Mouse (Mus musculus): ENCODE measurements around the gene Lrrc8d. TPM values are rescaled to one million over a fixed set of nuclear protein-coding genes. Genes with fewer than 3 reads are reported as not detected.
A peak's percentile ranks its signal among the peaks of the same experiment; 100 is the strongest.

The Lrrc8d gene
- polyA plus RNA-seq, 1 experiment from 2014 or later, result 8.9 TPM

- Histone ChIP-seq H3K9me3 (ENCODE audit: control insufficient read depth, low read length) (no peaks in the 10 kb centered on the region), H3K4me2 (ENCODE audit: low read depth, low read length) (no peak overlapping the region), H3K36me3 (ENCODE audit: control insufficient read depth, insufficient read depth, low read length) (no peaks in the 10 kb centered on the region), H3K27me3 (replicated peaks; ENCODE audit: control insufficient read depth, insufficient read depth, low read length) (no peaks in the 10 kb centered on the region), H3K9ac (ENCODE audit: low read depth, low read length) (no peak overlapping the region), H3K4me1 (ENCODE audit: control insufficient read depth, insufficient read depth, low read length) (peaks cover 13% of the 10 kb centered on the region), H3K4me3 (ENCODE audit: low read length) (no peak overlapping the region), H3K27ac (ENCODE audit: low read length) (0 out of 2 replicates have a peak overlapping the region, but pooled peaks have one; percentile 29)
- no peak for ATAC-seq
- WGBS, result 63% methylated on average over 5 of the region's 5 CpGs
These were observed 76.6 kb downstream of the Lrrc8d start for GRCm38 (mm10) chr5:105776368-105776767.

- Histone ChIP-seq H3K27ac (ENCODE audit: low read length) (no peak overlapping the region), H3K9ac (ENCODE audit: low read depth, low read length) (0 out of 2 replicates have a peak overlapping the region, but pooled peaks have one; percentile 35), H3K27me3 (replicated peaks; ENCODE audit: control insufficient read depth, insufficient read depth, low read length) (no peaks in the 10 kb centered on the region), H3K36me3 (ENCODE audit: control insufficient read depth, insufficient read depth, low read length) (no peaks in the 10 kb centered on the region), H3K4me1 (ENCODE audit: control insufficient read depth, insufficient read depth, low read length) (peaks cover 13% of the 10 kb centered on the region), H3K4me3 (ENCODE audit: low read length) (no peak overlapping the region), H3K4me2 (ENCODE audit: low read depth, low read length) (0 out of 2 replicates have a peak overlapping the region, but pooled peaks have one; percentile 24), H3K9me3 (ENCODE audit: control insufficient read depth, low read length) (no peaks in the 10 kb centered on the region)
- peak; percentile 63 for ATAC-seq
- 38% methylated on average over 12 of the region's 12 CpGs for WGBS
These were observed 77.3 kb downstream of the Lrrc8d start for GRCm38 (mm10) chr5:105776978-105777593.

GRCm38 (mm10) chr5:105777645-105778044 is 77.9 kb downstream of the Lrrc8d start:
- H3K4me2 ChIP-seq (ENCODE audit: low read depth, low read length), result no peak overlapping the region
- WGBS, result 39% methylated on average over 8 of the region's 8 CpGs
- 0 out of 2 replicates have a peak overlapping the region, but pooled peaks have one; percentile 35 for H3K9ac ChIP-seq (ENCODE audit: low read depth, low read length)
- H3K4me3 ChIP-seq (ENCODE audit: low read length), result no peak overlapping the region
- peak; percentile 52 for ATAC-seq
- H3K27me3 ChIP-seq (replicated peaks; ENCODE audit: control insufficient read depth, insufficient read depth, low read length), result no peaks in the 10 kb centered on the region
- H3K4me1 ChIP-seq (ENCODE audit: control insufficient read depth, insufficient read depth, low read length), result peaks cover 13% of the 10 kb centered on the region
- H3K27ac ChIP-seq (ENCODE audit: low read length), result no peak overlapping the region
- no peaks in the 10 kb centered on the region for H3K9me3 ChIP-seq (ENCODE audit: control insufficient read depth, low read length)
- H3K36me3 ChIP-seq (ENCODE audit: control insufficient read depth, insufficient read depth, low read length), result no peaks in the 10 kb centered on the region

GRCm38 (mm10) chr5:105778189-105778588 is 78.4 kb downstream of the Lrrc8d start:
- WGBS, result 63% methylated on average over 8 of the region's 8 CpGs
- Histone ChIP-seq H3K4me1 (ENCODE audit: control insufficient read depth, insufficient read depth, low read length) (peaks cover 13% of the 10 kb centered on the region), H3K9ac (ENCODE audit: low read depth, low read length) (no peak overlapping the region), H3K9me3 (ENCODE audit: control insufficient read depth, low read length) (no peaks in the 10 kb centered on the region), H3K36me3 (ENCODE audit: control insufficient read depth, insufficient read depth, low read length) (no peaks in the 10 kb centered on the region), H3K4me3 (ENCODE audit: low read length) (no peak overlapping the region), H3K27ac (ENCODE audit: low read length) (no peak overlapping the region), H3K27me3 (replicated peaks; ENCODE audit: control insufficient read depth, insufficient read depth, low read length) (no peaks in the 10 kb centered on the region), H3K4me2 (ENCODE audit: low read depth, low read length) (no peak overlapping the region)
- no peak for ATAC-seq

GRCm38 (mm10) chr5:105778723-105779122 is 79.0 kb downstream of the Lrrc8d start:
- WGBS, result 57% methylated on average over 3 of the region's 3 CpGs
- Histone ChIP-seq H3K4me2 (ENCODE audit: low read depth, low read length) (no peak overlapping the region), H3K36me3 (ENCODE audit: control insufficient read depth, insufficient read depth, low read length) (no peaks in the 10 kb centered on the region), H3K4me1 (ENCODE audit: control insufficient read depth, insufficient read depth, low read length) (peaks cover 13% of the 10 kb centered on the region), H3K27me3 (replicated peaks; ENCODE audit: control insufficient read depth, insufficient read depth, low read length) (no peaks in the 10 kb centered on the region), H3K9me3 (ENCODE audit: control insufficient read depth, low read length) (no peaks in the 10 kb centered on the region), H3K4me3 (ENCODE audit: low read length) (no peak overlapping the region), H3K27ac (ENCODE audit: low read length) (no peak overlapping the region), H3K9ac (ENCODE audit: low read depth, low read length) (no peak overlapping the region)
- no peak for ATAC-seq

GRCm38 (mm10) chr5:105779331-105779730 is 79.6 kb downstream of the Lrrc8d start:
- Histone ChIP-seq H3K27me3 (replicated peaks; ENCODE audit: control insufficient read depth, insufficient read depth, low read length) (no peaks in the 10 kb centered on the region), H3K4me3 (ENCODE audit: low read length) (no peak overlapping the region), H3K4me2 (ENCODE audit: low read depth, low read length) (no peak overlapping the region), H3K4me1 (ENCODE audit: control insufficient read depth, insufficient read depth, low read length) (peaks cover 13% of the 10 kb centered on the region), H3K9me3 (ENCODE audit: control insufficient read depth, low read length) (no peaks in the 10 kb centered on the region), H3K27ac (ENCODE audit: low read length) (no peak overlapping the region), H3K9ac (ENCODE audit: low read depth, low read length) (no peak overlapping the region), H3K36me3 (ENCODE audit: control insufficient read depth, insufficient read depth, low read length) (no peaks in the 10 kb centered on the region)
- WGBS, result 80% methylated on average over 5 of the region's 5 CpGs
- ATAC-seq, result no peak

GRCm38 (mm10) chr5:105783848-105784247 is 84.1 kb downstream of the Lrrc8d start:
- H3K27me3 ChIP-seq (replicated peaks; ENCODE audit: control insufficient read depth, insufficient read depth, low read length), result no peaks in the 10 kb centered on the region
- WGBS, result 95% methylated on average over 13 of the region's 13 CpGs
- H3K4me1 ChIP-seq (ENCODE audit: control insufficient read depth, insufficient read depth, low read length), result peaks cover 16% of the 10 kb centered on the region
- no peak for ATAC-seq
- no peak overlapping the region for H3K9ac ChIP-seq (ENCODE audit: low read depth, low read length)
- H3K9me3 ChIP-seq (ENCODE audit: control insufficient read depth, low read length), result no peaks in the 10 kb centered on the region
- H3K4me2 ChIP-seq (ENCODE audit: low read depth, low read length), result no peak overlapping the region
- no peak overlapping the region for H3K4me3 ChIP-seq (ENCODE audit: low read length)
- H3K36me3 ChIP-seq (ENCODE audit: control insufficient read depth, insufficient read depth, low read length), result no peaks in the 10 kb centered on the region
- H3K27ac ChIP-seq (ENCODE audit: low read length), result no peak overlapping the region

GRCm38 (mm10) chr5:105784724-105785123 is 85.0 kb downstream of the Lrrc8d start:
- Histone ChIP-seq H3K9me3 (ENCODE audit: control insufficient read depth, low read length) (no peaks in the 10 kb centered on the region), H3K27me3 (replicated peaks; ENCODE audit: control insufficient read depth, insufficient read depth, low read length) (no peaks in the 10 kb centered on the region), H3K36me3 (ENCODE audit: control insufficient read depth, insufficient read depth, low read length) (no peaks in the 10 kb centered on the region), H3K4me3 (ENCODE audit: low read length) (no peak overlapping the region), H3K27ac (ENCODE audit: low read length) (no peak overlapping the region), H3K4me2 (ENCODE audit: low read depth, low read length) (no peak overlapping the region), H3K4me1 (ENCODE audit: control insufficient read depth, insufficient read depth, low read length) (peaks cover 21% of the 10 kb centered on the region), H3K9ac (ENCODE audit: low read depth, low read length) (no peak overlapping the region)
- 81% methylated on average over 10 of the region's 10 CpGs for WGBS
- no peak for ATAC-seq

- 51% methylated on average over 10 of the region's 10 CpGs for WGBS
- peaks cover 39% of the 10 kb centered on the region for H3K4me1 ChIP-seq (ENCODE audit: control insufficient read depth, insufficient read depth, low read length)
- no peaks in the 10 kb centered on the region for H3K9me3 ChIP-seq (ENCODE audit: control insufficient read depth, low read length)
- no peak for ATAC-seq
- no peak overlapping the region for H3K4me3 ChIP-seq (ENCODE audit: low read length)
- peak overlapping the region; percentile 5; the same call in 1 of the 2 replicates for H3K27ac ChIP-seq (ENCODE audit: low read length)
- no peak overlapping the region for H3K4me2 ChIP-seq (ENCODE audit: low read depth, low read length)
- H3K36me3 ChIP-seq (ENCODE audit: control insufficient read depth, insufficient read depth, low read length), result no peaks in the 10 kb centered on the region
- H3K27me3 ChIP-seq (replicated peaks; ENCODE audit: control insufficient read depth, insufficient read depth, low read length), result no peaks in the 10 kb centered on the region
- H3K9ac ChIP-seq (ENCODE audit: low read depth, low read length), result no peak overlapping the region
These were observed 87.8 kb downstream of the Lrrc8d start for GRCm38 (mm10) chr5:105787577-105787976.

- H3K4me2 ChIP-seq (ENCODE audit: low read depth, low read length), result no peak overlapping the region
- H3K9me3 ChIP-seq (ENCODE audit: control insufficient read depth, low read length), result no peaks in the 10 kb centered on the region
- H3K27ac ChIP-seq (ENCODE audit: low read length), result no peak overlapping the region
- peaks cover 48% of the 10 kb centered on the region for H3K4me1 ChIP-seq (ENCODE audit: control insufficient read depth, insufficient read depth, low read length)
- H3K9ac ChIP-seq (ENCODE audit: low read depth, low read length), result no peak overlapping the region
- H3K27me3 ChIP-seq (replicated peaks; ENCODE audit: control insufficient read depth, insufficient read depth, low read length), result no peaks in the 10 kb centered on the region
- H3K36me3 ChIP-seq (ENCODE audit: control insufficient read depth, insufficient read depth, low read length), result no peaks in the 10 kb centered on the region
- no peak for ATAC-seq
- WGBS, result 43% methylated on average over 5 of the region's 5 CpGs
- no peak overlapping the region for H3K4me3 ChIP-seq (ENCODE audit: low read length)
These were observed 90.0 kb downstream of the Lrrc8d start for GRCm38 (mm10) chr5:105789801-105790200.
